Mouse (Mus musculus) kidney, embryonic 14.5 days (tissue): ENCODE data around the gene Pde6h. TPM values are rescaled to one million over a fixed set of nuclear protein-coding genes. Genes with fewer than 3 reads are reported as not detected.

Source experiments
- ATAC-seq: fragments of 200-750 bp; cut with Nextera tagmentation; 2 replicates; pipeline ENCODE4 v1.8.0; 2017; ENCODE audit warnings: moderate number of reproducible peaks, mild to moderate bottlenecking, moderate TSS enrichment, moderate library complexity; ENCODE audit not compliant: low FRiP score, low TSS enrichment
- H3K27ac ChIP-seq: fragments of 300-500 bp; sonication (generic); 2 replicates; pipeline ENCODE4 v1.5.1; 2014; ENCODE audit warnings: low read depth, mild to moderate bottlenecking, low read length, moderate library complexity, mixed read lengths
- H3K27me3 ChIP-seq: fragments of 300-500 bp; sonication (generic); 2 replicates; pipeline ENCODE4 v1.6.1; 2014; ENCODE audit warnings: mild to moderate bottlenecking, low read length; ENCODE audit not compliant: control insufficient read depth, insufficient read depth
- H3K36me3 ChIP-seq: fragments of 300-500 bp; sonication (generic); 2 replicates; pipeline ENCODE4 v1.6.1; 2014; ENCODE audit warnings: low read length, mixed read lengths; ENCODE audit not compliant: control insufficient read depth, insufficient read depth
- H3K4me1 ChIP-seq: fragments of 300-500 bp; sonication (generic); 2 replicates; pipeline ENCODE4 v1.6.1; 2014; ENCODE audit warnings: low read length, mixed read lengths; ENCODE audit not compliant: control insufficient read depth, insufficient read depth
- H3K4me2 ChIP-seq: fragments of 300-500 bp; sonication (generic); replicated peaks from 2 replicates; pipeline ENCODE4 v1.6.1; 2014; ENCODE audit warnings: low read depth, mild to moderate bottlenecking, low read length
- H3K4me3 ChIP-seq: fragments of 300-500 bp; sonication (generic); 2 replicates; pipeline ENCODE4 v1.5.1; 2014; ENCODE audit warnings: mild to moderate bottlenecking, low read length
- H3K9ac ChIP-seq: fragments of 300-500 bp; sonication (generic); 2 replicates; pipeline ENCODE4 v1.6.1; 2014; ENCODE audit warnings: low read depth, mild to moderate bottlenecking, low read length, moderate library complexity
- H3K9me3 ChIP-seq: fragments of 300-500 bp; sonication (generic); 2 replicates; pipeline ENCODE4 v1.6.1; 2016; ENCODE audit warnings: low read length; ENCODE audit not compliant: control insufficient read depth
- WGBS: fragments of 180-500 bp; shearing (Covaris S2); extraction: QIAGEN DNeasy Blood & Tissue Kit; methylation state at CpG from one replicate; pipeline ENCODE4 v1.1.7; 2014; 5-methylcytosine and 5-hydroxymethylcytosine counted together
- polyA plus RNA-seq: library from polyadenylated mRNA; unstranded; fragments of >200 nt; fragmentation: Nextera tagmentation; extraction: Ambion mirVana; gene quantifications from 2 replicates; pipeline ENCODE4 v1.2.1, GENCODE M21; 2014

Gene Pde6h
- polyA plus RNA-seq, 1 experiment from 2014 or later: 0.81 TPM

DNA sequence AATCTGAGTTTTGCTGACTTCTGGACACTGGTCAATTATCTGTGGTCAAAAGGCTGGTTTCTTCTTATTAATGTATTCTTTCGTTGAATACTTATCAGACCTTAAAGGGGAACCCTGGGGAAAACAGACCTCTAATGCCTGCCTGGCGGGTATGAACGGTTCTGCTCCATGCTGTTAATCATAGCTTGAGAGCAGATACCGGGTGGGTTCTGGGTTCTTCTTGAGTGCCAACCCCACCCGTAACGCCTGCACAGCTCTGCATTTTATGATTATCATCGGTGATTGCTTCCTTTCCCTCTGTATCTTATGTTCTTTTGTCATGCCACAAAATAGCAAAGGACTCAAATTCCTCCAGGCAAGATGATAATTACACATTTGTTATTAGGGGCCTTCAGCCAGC is 10.4 kb downstream of the Pde6h start:
- H3K4me1 ChIP-seq: peaks cover 8% of the 10 kb centered on the region
- no peak overlapping the region for H3K4me3 ChIP-seq
- no peak for ATAC-seq
- 87% methylated on average over 7 of the region's 7 CpGs for WGBS
- H3K9me3 ChIP-seq: no peaks in the 10 kb centered on the region
- H3K4me2 ChIP-seq: no peak overlapping the region
- no peaks in the 10 kb centered on the region for H3K27me3 ChIP-seq
- no peak overlapping the region for H3K9ac ChIP-seq
- no peak overlapping the region for H3K27ac ChIP-seq
- H3K36me3 ChIP-seq: no peaks in the 10 kb centered on the region

DNA sequence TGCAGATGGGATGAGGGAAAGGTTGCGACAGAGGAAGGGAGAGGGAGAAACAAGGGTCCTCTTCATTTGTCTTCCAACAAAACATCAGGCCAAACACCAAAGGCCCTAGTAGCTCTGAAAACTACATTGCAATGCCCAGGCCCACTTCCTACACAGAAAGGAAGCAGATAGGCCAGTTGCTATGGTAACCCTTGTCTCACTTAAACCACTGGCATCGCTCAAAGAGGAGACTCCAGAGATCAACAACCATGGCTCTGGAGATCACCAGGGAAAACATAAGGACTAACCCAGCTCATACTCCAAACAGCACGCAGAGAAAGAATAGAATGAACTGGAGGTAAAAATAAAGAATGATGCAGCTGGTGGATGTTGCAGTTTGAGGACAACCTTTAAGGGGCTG is 11.6 kb downstream of the Pde6h start:
- 90% methylated on average over 3 of the region's 3 CpGs for WGBS
- Histone ChIP-seq H3K9ac (no peak overlapping the region), H3K4me1 (peaks cover 10% of the 10 kb centered on the region), H3K27me3 (no peaks in the 10 kb centered on the region), H3K4me3 (no peak overlapping the region), H3K36me3 (no peaks in the 10 kb centered on the region), H3K27ac (no peak overlapping the region), H3K4me2 (no peak overlapping the region), H3K9me3 (no peaks in the 10 kb centered on the region)
- no peak for ATAC-seq

GRCm38 (mm10) chr6:136936361-136936760 is 12.7 kb downstream of the Pde6h start:
- no peak overlapping the region for H3K4me2 ChIP-seq
- no peaks in the 10 kb centered on the region for H3K36me3 ChIP-seq
- ATAC-seq: no peak
- WGBS: 74% methylated on average over 9 of the region's 9 CpGs
- H3K9ac ChIP-seq: no peak overlapping the region
- H3K27ac ChIP-seq: no peak overlapping the region
- H3K27me3 ChIP-seq: no peaks in the 10 kb centered on the region
- H3K4me1 ChIP-seq: peaks cover 13% of the 10 kb centered on the region
- H3K4me3 ChIP-seq: no peak overlapping the region
- H3K9me3 ChIP-seq: no peaks in the 10 kb centered on the region

GRCm38 (mm10) chr6:136937117-136937516 is 13.5 kb downstream of the Pde6h start:
- H3K27me3 ChIP-seq: no peaks in the 10 kb centered on the region
- H3K27ac ChIP-seq: no peak overlapping the region
- H3K4me2 ChIP-seq: no peak overlapping the region
- H3K9me3 ChIP-seq: no peaks in the 10 kb centered on the region
- no peak overlapping the region for H3K4me3 ChIP-seq
- no peak for ATAC-seq
- WGBS: 89% methylated on average over 3 of the region's 3 CpGs
- H3K4me1 ChIP-seq: peaks cover 19% of the 10 kb centered on the region
- H3K36me3 ChIP-seq: no peaks in the 10 kb centered on the region
- H3K9ac ChIP-seq: no peak overlapping the region

DNA sequence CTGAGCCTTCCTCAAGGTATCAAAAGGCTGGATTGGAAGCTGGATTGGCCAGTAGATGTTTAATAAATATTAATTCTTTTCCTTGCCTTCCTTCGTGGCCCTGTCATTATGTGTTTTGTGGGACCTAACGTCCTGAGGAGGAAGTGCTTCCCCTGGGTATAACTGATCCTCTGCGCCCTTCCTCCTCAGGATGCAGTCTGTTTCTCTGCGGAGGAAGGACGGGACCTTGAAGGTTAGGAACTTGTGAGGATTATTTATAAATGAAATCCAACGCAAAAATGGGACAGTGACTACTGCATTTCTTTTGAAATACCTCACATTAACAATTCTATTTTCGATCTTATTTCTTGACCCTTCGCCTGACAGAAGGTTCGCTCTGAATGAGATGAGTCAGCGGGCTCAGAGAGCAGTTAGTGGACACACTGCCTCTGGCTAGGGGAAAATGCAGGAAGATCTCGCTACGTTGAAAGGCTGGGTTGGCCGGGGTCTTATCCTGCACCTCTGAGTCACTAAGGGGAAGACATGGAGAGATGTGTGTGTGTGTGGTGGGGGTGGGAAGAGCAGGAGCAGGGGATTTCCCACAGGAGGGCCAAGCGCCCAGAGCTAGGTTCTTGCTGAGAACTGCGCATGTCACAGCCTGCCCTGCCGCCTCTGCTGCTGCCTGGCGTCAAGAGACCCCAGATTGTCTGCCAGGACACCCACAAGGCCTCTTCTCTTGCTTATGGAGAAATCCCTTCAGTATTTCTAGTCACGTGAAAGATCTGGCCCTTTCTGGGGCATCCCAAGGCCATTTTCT is 14.9 kb downstream of the Pde6h start:
- no peak for ATAC-seq
- Histone ChIP-seq H3K9ac (no peak overlapping the region), H3K4me2 (no peak overlapping the region), H3K9me3 (no peaks in the 10 kb centered on the region), H3K4me1 (peaks cover 19% of the 10 kb centered on the region), H3K27ac (no peak overlapping the region), H3K4me3 (no peak overlapping the region), H3K27me3 (no peaks in the 10 kb centered on the region), H3K36me3 (no peaks in the 10 kb centered on the region)
- WGBS: 79% methylated on average over 18 of the region's 18 CpGs

- Histone ChIP-seq H3K4me1 (peaks cover 19% of the 10 kb centered on the region), H3K9me3 (no peaks in the 10 kb centered on the region), H3K36me3 (no peaks in the 10 kb centered on the region), H3K27me3 (no peaks in the 10 kb centered on the region), H3K27ac (peak overlapping the region; percentile 72; the same call in 1 of the 2 replicates), H3K4me2 (no peak overlapping the region), H3K4me3 (no peak overlapping the region), H3K9ac (no peak overlapping the region)
- WGBS: 75% methylated on average over 14 of the region's 14 CpGs
- ATAC-seq: no peak
Observed at GRCm38 (mm10) chr6:136939326-136940187, 15.9 kb downstream of the Pde6h start.

DNA sequence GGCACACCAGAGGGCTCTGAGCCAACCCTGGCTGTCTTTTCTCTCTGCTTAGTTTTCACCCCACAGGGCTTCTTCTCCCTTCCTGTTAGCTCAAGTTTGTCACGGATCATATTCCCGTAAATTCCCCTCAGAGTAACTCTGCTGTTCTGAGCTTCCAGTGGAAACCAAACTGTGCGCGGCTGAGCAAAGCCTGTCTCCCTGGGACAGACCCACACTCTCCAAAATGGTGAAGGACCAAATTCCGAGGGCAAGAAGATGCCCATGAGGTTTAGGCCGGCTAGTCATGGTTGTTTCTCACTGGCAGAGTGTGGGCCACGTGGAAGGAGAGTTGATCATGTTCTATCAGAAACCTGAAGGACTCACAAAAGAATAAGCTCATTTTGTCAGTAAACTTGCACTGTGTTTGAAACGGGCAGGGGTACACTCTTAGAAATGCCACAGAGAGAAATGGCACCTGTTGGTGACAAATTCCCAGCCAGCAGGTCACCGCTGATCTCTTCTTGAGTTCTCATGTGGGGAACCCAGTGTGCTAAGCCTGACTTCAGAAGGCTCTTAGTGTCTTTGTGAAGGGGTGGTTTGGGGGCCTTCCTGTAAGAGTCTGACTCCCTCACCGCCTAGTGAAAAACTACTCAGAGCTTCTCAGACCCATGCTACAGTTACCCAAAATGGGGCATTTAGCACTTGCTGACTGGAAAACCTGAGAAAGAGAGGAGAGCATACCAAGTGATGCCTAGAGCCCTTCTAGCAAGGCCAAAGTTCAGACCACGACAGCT is 16.7 kb downstream of the Pde6h start:
- no peaks in the 10 kb centered on the region for H3K36me3 ChIP-seq
- H3K9me3 ChIP-seq: no peaks in the 10 kb centered on the region
- 66% methylated on average over 11 of the region's 11 CpGs for WGBS
- peak overlapping the region; percentile 16; the same call in 1 of the 2 replicates for H3K4me2 ChIP-seq
- no peak overlapping the region; the same call in 1 of the 2 replicates for H3K4me3 ChIP-seq
- ATAC-seq: 0 out of 2 replicates have a peak, but pooled peaks have one; percentile 6
- H3K27ac ChIP-seq: peak overlapping the region; percentile 72
- H3K9ac ChIP-seq: 0 out of 2 replicates have a peak overlapping the region, but pooled peaks have one; percentile 12
- H3K27me3 ChIP-seq: no peaks in the 10 kb centered on the region
- H3K4me1 ChIP-seq: peaks cover 19% of the 10 kb centered on the region

- peak within 1 kb of the TSS; percentile 72 for H3K27ac ChIP-seq
- no peaks in the 10 kb centered on the region for H3K36me3 ChIP-seq
- WGBS: 37% methylated on average over 12 of the region's 12 CpGs
- H3K9ac ChIP-seq: 0 out of 2 replicates have a peak within 1 kb of the TSS, but pooled peaks have one; percentile 12
- peak within 1 kb of the TSS; percentile 16; the same call in 1 of the 2 replicates for H3K4me2 ChIP-seq
- ATAC-seq: peak; percentile 55; the same call in 1 of the 2 replicates
- H3K4me1 ChIP-seq: peaks cover 19% of the 10 kb centered on the region
- H3K27me3 ChIP-seq: no peaks in the 10 kb centered on the region
- no peaks in the 10 kb centered on the region for H3K9me3 ChIP-seq
- H3K4me3 ChIP-seq: peak within 1 kb of the TSS; percentile 0; the same call in 1 of the 2 replicates
Observed at GRCm38 (mm10) chr6:136941051-136942021, 17.7 kb downstream of the Pde6h start, which contains the start of gene Arhgdib. Arhgdib (minus strand) TSS chr6:136941899.
